Mouse (Mus musculus) hindbrain, embryonic 11.5 days (tissue): ENCODE results near the gene Disc1. TPM values are rescaled to one million over a fixed set of nuclear protein-coding genes. Genes with fewer than 3 reads are reported as not detected.

ENCODE experiments used
- ATAC-seq: fragments of 200-750 bp; cut with Nextera tagmentation; 2 replicates; pipeline ENCODE4 v1.8.0; 2017; ENCODE audit warnings: mild to moderate bottlenecking, moderate TSS enrichment, moderate library complexity; ENCODE audit not compliant: low FRiP score
- DNase-seq: peaks from one replicate; pipeline ENCODE4 v3.0.0-alpha.2; 2015; ENCODE audit warnings: low spot score
- H3K27ac ChIP-seq: fragments of 300-500 bp; sonication (generic); 2 replicates; pipeline ENCODE4 v1.5.1; 2014; ENCODE audit warnings: mild to moderate bottlenecking, low read depth, low read length
- H3K27me3 ChIP-seq: fragments of 300-500 bp; sonication (generic); 2 replicates; pipeline ENCODE4 v1.6.1; 2014; ENCODE audit warnings: mild to moderate bottlenecking, low read length, moderate library complexity, mixed read lengths; ENCODE audit not compliant: control insufficient read depth, insufficient read depth
- H3K36me3 ChIP-seq: fragments of 300-500 bp; sonication (generic); 2 replicates; pipeline ENCODE4 v1.6.1; 2014; ENCODE audit warnings: mild to moderate bottlenecking, low read length, moderate library complexity, mixed read lengths; ENCODE audit not compliant: control insufficient read depth, insufficient read depth
- H3K4me1 ChIP-seq: fragments of 300-500 bp; sonication (generic); replicated peaks from 2 replicates; pipeline ENCODE4 v1.6.1; 2014; ENCODE audit warnings: low read length, mixed read lengths; ENCODE audit not compliant: control insufficient read depth, insufficient read depth
- H3K4me2 ChIP-seq: fragments of 300-500 bp; sonication (generic); replicated peaks from 2 replicates; pipeline ENCODE4 v1.6.1; 2014; ENCODE audit warnings: mild to moderate bottlenecking, low read depth, low read length
- H3K4me3 ChIP-seq: fragments of 300-500 bp; sonication (generic); 2 replicates; pipeline ENCODE4 v1.5.1; 2014; ENCODE audit warnings: low read depth, low read length
- H3K9ac ChIP-seq: fragments of 300-500 bp; sonication (generic); 2 replicates; pipeline ENCODE4 v1.6.1; 2014; ENCODE audit warnings: low read depth, low read length
- H3K9me3 ChIP-seq: fragments of 300-500 bp; sonication (generic); 2 replicates; pipeline ENCODE4 v1.6.1; 2016; ENCODE audit warnings: low read length; ENCODE audit not compliant: control insufficient read depth
- WGBS: fragments of 180-500 bp; shearing (Covaris S2); extraction: QIAGEN DNeasy Blood & Tissue Kit; methylation state at CpG from one replicate; pipeline ENCODE4 v1.1.7; 2014; 5-methylcytosine and 5-hydroxymethylcytosine counted together
- polyA plus RNA-seq: library from polyadenylated mRNA; unstranded; fragments of >200 nt; fragmentation: Nextera tagmentation; extraction: Ambion mirVana; gene quantifications from 2 replicates; pipeline ENCODE4 v1.2.1, GENCODE M21; 2014

Disc1 gene
- polyA plus RNA-seq, 1 experiment from 2014 or later: 1.6 TPM

DNA sequence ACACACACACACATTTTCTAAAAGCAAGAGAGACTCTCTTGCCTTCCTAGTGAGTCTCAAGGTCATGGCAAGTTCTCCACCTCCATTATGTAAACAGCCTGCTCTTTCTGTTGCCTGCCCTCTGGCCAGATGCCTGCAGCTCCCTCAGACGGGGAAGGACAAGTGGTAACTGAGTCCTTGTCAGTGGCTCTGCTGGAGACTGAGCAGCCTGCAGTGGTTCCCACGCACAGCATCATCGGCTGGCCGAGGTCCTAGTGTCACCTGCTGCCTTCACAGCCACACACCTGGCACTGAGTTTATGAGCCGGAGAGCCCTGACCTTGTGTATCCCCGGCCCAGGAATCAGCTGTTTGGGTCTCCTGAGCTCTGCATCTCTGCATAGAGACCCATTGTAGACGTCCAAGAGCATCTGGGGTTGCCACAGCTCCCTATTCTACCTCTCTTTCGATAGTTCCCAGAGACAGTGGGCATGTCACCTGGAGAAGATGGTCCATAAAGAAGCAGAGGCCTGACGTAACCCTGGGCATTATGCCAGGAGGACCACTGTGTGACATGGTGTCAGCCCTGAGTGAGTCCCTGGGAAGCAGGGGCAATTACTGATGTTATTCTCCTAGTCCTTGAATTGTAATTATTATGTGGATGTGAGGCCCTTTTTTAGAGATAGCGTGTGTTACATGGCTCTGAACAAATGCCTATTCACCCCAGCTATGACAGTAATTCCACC is 169.2 kb downstream of the Disc1 start:
- no peak for DNase-seq
- no peaks in the 10 kb centered on the region for H3K27me3 ChIP-seq
- no peak overlapping the region for H3K4me3 ChIP-seq
- 69% methylated on average over 10 of the region's 10 CpGs for WGBS
- H3K36me3 ChIP-seq: no peaks in the 10 kb centered on the region
- H3K27ac ChIP-seq: no peak overlapping the region
- peaks cover 6% of the 10 kb centered on the region for H3K4me1 ChIP-seq
- no peak overlapping the region for H3K9ac ChIP-seq
- no peak for ATAC-seq
- no peak overlapping the region for H3K4me2 ChIP-seq
- H3K9me3 ChIP-seq: no peaks in the 10 kb centered on the region

DNA sequence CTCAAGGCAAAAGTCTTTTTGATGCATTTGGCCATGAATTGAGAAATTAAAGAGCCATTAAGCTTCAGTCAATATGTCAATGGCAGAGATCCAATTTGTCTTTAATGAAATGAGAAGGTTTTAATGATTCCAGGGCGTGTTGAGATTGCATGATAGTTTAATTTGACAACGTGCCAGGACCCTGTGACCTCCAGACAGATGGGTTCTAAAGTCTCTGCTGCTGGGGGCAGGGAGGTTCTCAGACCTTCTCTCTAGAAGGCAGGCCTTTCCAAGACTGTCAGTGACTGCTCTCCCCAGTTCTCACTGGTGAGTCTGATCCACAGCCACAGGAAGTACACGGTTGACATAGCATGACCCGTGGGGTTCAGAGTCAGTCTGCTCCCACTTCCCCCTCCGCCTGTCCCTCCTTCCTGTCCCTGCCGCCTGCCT is 170.3 kb downstream of the Disc1 start:
- Histone ChIP-seq H3K9ac (no peak overlapping the region), H3K36me3 (no peaks in the 10 kb centered on the region), H3K27me3 (no peaks in the 10 kb centered on the region), H3K4me1 (peaks cover 2% of the 10 kb centered on the region; the same call in 1 of the 2 replicates), H3K4me3 (no peak overlapping the region), H3K4me2 (no peak overlapping the region), H3K27ac (no peak overlapping the region), H3K9me3 (no peaks in the 10 kb centered on the region)
- DNase-seq (no peak), ATAC-seq (no peak)
- 73% methylated on average over 6 of the region's 6 CpGs for WGBS

DNA sequence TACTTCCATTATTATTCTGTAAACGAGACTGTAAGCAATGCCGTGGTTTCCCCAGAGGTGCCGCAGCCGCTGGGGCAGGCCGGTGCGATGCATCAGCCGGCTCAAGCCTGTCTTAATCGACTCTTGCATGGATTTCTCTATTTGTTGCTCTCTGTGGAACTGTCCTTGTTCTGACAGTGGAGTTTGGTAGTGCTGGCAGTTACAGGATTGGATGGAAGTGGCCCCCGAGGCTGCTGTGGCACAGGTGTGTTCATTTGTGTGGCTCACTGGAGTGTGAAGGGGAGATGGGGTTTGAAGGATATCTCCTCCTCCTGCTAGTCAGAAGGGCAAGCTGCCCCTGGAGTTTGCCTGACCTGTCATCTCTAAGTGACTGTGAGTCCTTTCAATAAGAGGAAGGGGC is 171.3 kb downstream of the Disc1 start:
- Histone ChIP-seq H3K4me3 (no peak overlapping the region), H3K9me3 (no peaks in the 10 kb centered on the region), H3K4me2 (no peak overlapping the region), H3K27me3 (no peaks in the 10 kb centered on the region), H3K4me1 (peaks cover 2% of the 10 kb centered on the region; the same call in 1 of the 2 replicates), H3K9ac (no peak overlapping the region), H3K36me3 (no peaks in the 10 kb centered on the region), H3K27ac (no peak overlapping the region)
- 72% methylated on average over 9 of the region's 9 CpGs for WGBS
- no peak for ATAC-seq
- DNase-seq: no peak

DNA sequence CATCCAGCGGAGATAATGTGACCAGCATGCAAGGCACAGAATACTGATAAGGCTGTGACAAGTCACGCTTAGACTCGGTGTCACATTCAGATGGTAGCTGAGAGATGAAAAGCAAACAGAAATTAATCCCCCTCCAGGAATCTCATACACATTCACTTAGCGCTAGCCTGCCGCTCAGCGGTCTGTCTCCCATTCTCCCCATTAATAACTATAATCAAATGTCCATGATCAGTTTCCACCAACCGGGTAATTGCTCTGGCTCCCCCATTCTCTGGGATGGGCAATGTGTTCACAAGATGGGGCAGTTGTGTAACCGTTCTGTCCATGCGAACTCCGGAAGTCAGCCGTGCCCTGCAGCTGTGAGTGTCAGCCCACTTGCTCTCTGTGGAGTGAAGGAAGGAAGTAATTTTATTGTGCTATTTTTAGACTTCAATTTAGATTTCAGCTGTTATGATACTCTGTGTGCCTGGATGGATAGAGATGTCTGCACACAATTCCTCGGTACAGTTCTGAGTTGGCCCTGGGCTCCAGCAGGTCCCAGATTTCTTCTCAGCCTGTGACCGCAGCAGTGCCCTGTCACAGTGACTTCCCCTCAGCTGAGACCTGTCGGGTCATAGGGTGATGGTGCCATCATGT is 173.1 kb downstream of the Disc1 start:
- Histone ChIP-seq H3K4me3 (no peak overlapping the region), H3K4me2 (no peak overlapping the region), H3K9ac (no peak overlapping the region), H3K4me1 (peaks cover 2% of the 10 kb centered on the region; the same call in 1 of the 2 replicates), H3K27ac (peak overlapping the region; percentile 17; the same call in 1 of the 2 replicates), H3K36me3 (no peaks in the 10 kb centered on the region), H3K27me3 (no peaks in the 10 kb centered on the region), H3K9me3 (no peaks in the 10 kb centered on the region)
- DNase-seq (no peak), ATAC-seq (no peak)
- 70% methylated on average over 14 of the region's 14 CpGs for whole genome bisulfite sequencing

DNA sequence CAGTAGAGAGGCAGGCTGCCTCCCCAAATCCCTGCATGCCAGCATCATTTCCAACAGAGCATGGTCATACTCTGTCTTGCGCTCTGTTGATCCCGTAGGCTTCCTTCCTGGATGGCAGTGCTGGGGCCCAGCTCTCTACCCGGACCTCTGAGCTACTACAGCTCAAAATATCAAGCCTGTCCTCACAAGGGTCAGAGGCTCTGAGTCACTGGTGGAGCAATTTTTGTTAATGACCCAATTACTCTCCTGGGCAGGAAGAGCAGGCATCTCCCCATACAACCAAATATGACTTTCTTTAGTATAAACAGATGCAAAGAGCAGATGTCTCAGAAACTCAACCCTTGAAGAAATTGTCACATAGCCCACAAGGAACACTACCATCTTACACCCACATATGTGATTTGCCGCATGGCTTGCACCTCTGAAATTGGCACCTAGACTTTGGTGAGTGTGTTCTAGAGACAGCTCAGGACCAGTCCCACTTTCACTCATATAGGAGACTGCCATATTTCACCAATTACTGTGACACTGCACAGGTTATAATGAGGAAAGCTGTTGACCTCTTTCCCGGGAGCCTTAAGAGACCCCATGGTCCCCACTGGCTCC is 176.6 kb downstream of the Disc1 start:
- Histone ChIP-seq H3K27ac (no peak overlapping the region), H3K9ac (no peak overlapping the region), H3K4me1 (no peaks in the 10 kb centered on the region), H3K4me2 (no peak overlapping the region), H3K4me3 (no peak overlapping the region), H3K27me3 (no peaks in the 10 kb centered on the region), H3K9me3 (no peaks in the 10 kb centered on the region), H3K36me3 (no peaks in the 10 kb centered on the region)
- DNase-seq (no peak), ATAC-seq (no peak)
- WGBS: 89% methylated on average over 5 of the region's 5 CpGs

DNA sequence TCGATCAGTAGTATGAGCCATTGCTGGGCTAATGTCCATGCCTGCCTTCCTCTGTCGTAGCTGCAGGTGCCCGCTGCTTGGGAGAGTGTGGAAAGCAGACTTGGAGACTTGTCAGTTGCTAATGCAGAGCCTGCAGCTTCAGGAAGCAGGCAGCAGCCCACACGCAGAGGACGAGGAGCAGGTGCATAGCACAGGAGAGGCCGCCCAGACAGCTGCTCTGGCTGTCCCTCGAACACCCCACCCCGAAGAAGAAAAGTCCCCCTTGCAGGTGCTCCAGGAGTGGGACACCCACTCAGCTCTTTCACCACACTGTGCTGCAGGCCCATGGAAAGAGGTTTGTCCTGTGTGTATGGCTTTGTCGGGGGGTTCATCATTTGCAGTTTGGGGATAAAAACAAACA is 178.7 kb downstream of the Disc1 start:
- no peak for DNase-seq
- Histone ChIP-seq H3K4me3 (no peak overlapping the region), H3K36me3 (no peaks in the 10 kb centered on the region), H3K9ac (no peak overlapping the region), H3K27ac (no peak overlapping the region), H3K4me1 (peaks cover 10% of the 10 kb centered on the region), H3K4me2 (no peak overlapping the region), H3K27me3 (no peaks in the 10 kb centered on the region), H3K9me3 (no peaks in the 10 kb centered on the region)
- WGBS: 70% methylated on average over 9 of the region's 9 CpGs
- no peak for ATAC-seq

DNA sequence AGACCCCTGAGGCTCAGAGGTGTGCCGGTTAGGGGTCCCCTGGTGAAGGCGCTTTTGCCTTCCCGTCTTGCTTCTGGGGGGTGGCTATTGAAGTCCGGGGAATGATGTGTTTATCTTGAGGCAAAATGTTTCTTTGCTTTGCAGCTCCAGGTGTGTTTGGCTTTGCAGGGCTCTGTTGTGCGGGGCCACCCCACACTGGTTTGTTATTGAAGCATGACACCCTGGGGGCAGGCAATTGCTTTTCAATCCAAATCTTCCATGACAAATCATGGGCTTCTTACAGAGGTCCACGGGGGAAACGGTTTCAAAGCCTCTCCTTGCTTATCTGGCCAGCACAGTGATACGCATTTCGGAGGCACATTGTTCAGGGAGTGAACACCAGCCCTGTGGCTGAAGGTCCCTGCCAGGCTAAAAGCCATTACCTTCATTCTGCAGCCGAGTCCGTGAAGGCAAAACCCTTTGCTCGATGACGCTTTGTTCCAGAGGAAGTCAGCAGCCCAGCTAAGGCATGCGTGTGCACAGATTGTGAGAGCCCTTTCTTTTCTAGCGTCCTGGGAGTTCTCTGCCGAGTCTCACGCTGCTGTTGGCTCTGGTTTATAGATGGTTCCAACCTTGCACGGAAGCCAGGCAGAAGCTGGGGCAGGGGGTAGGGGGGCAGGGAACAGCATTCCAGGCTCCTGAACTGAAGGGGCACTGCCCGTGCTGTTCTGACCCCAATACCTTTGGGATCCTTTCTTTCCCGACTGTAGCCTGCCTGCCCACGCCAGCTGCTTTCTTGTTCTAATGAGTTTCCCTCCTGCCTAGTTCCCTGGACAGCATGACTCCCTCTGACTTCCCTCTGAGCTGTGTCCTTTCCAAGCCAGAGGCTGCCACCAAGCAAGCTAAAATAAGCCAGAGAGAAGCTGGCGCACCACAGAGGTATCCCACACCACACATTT is 182.2 kb downstream of the Disc1 start:
- peak; percentile 56 for DNase-seq
- peak overlapping the region; percentile 29 for H3K9ac ChIP-seq
- peak overlapping the region; percentile 75 for H3K27ac ChIP-seq
- no peaks in the 10 kb centered on the region for H3K9me3 ChIP-seq
- no peaks in the 10 kb centered on the region for H3K36me3 ChIP-seq
- H3K4me3 ChIP-seq: no peak overlapping the region
- H3K27me3 ChIP-seq: no peaks in the 10 kb centered on the region
- H3K4me1 ChIP-seq: peaks cover 10% of the 10 kb centered on the region
- 9% methylated on average over 22 of the region's 22 CpGs for WGBS
- peak overlapping the region; percentile 36 for H3K4me2 ChIP-seq
- peak; percentile 59; the same call in 1 of the 2 replicates for ATAC-seq

DNA sequence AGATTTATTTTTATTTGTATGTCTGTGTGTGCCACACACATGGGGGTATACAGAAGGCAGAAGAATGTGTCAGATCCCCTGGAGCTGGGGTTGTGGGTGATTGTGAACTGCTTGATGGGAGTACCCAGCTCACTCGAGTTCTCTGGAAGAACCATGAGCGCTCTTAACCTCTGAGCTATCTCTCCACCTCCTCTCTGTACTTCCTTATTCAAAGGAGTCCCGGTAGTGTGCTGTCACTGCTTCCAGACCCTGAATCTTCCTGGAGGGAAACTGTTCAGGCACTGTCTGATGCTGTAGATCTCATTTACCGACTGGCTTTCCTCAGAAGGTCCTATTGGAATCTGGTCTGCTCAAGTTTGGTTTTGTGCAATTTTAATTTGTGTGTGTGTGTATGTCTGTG is 186.8 kb downstream of the Disc1 start:
- H3K4me2 ChIP-seq: no peak overlapping the region
- H3K27me3 ChIP-seq: no peaks in the 10 kb centered on the region
- H3K9ac ChIP-seq: no peak overlapping the region
- no peak for DNase-seq
- H3K4me1 ChIP-seq: peaks cover 12% of the 10 kb centered on the region
- no peak overlapping the region for H3K4me3 ChIP-seq
- no peaks in the 10 kb centered on the region for H3K9me3 ChIP-seq
- H3K36me3 ChIP-seq: no peaks in the 10 kb centered on the region
- ATAC-seq: no peak
- no peak overlapping the region for H3K27ac ChIP-seq
- WGBS: 82% methylated on average over 4 of the region's 4 CpGs
